ENCODE assay signal across 35 mouse cellular contexts in genomic region chr1:135044439-135044838, GRCm38 (mm10).
"Had no signal": no experiment of that assay in that cellular context is flagged by ENCODE, and none has a peak within 500 bp of the region (broad histone marks: within the 10 kb centered on the region; RNA-seq: fewer than 3 reads in every experiment).

No protein-coding gene starts in this region.

- H3K9ac ChIP-seq: heart, embryonic 12.5 days; heart, embryonic 13.5 days; heart, embryonic 15.5 days; hindbrain, embryonic 13.5 days; hindbrain, embryonic 14.5 days; hindbrain, embryonic 15.5 days; intestine, embryonic 15.5 days; kidney, embryonic 15.5 days had no signal

- H3K4me1 ChIP-seq: heart, embryonic 10.5 days; heart, embryonic 12.5 days; hindbrain, embryonic 10.5 days; hindbrain, embryonic 15.5 days; intestine, embryonic 15.5 days had no signal

- H3K4me2 ChIP-seq: heart, embryonic 11.5 days; heart, embryonic 12.5 days; heart, embryonic 13.5 days; heart, embryonic 15.5 days; hindbrain, embryonic 13.5 days; hindbrain, embryonic 14.5 days; hindbrain, embryonic 15.5 days; intestine, embryonic 15.5 days; kidney, embryonic 15.5 days had no signal

- ATAC-seq: hindbrain, embryonic 16.5 days; hindbrain, postnatal 0 days; inflammation-experienced regulatory T-cells, adult 6 months; intestine, embryonic 15.5 days; intestine, embryonic 16.5 days; intestine, postnatal 0 days had no signal

- H3K9me3 ChIP-seq: heart, embryonic 10.5 days; heart, embryonic 12.5 days; heart, embryonic 15.5 days; hindbrain, embryonic 10.5 days; hindbrain, embryonic 13.5 days; hindbrain, embryonic 15.5 days; intestine, embryonic 15.5 days; kidney, embryonic 15.5 days had no signal

- H3K27ac ChIP-seq: heart, embryonic 10.5 days; heart, embryonic 13.5 days; heart, embryonic 15.5 days; hindbrain, embryonic 10.5 days; hindbrain, embryonic 13.5 days; hindbrain, embryonic 14.5 days; hindbrain, embryonic 15.5 days; hindbrain, postnatal 0 days; intestine, embryonic 15.5 days; kidney, embryonic 15.5 days; kidney, postnatal 0 days; layer of hippocampus, adult 2 months; left cerebral cortex, adult 2 months had no signal

- H3K4me3 ChIP-seq: heart, embryonic 10.5 days; heart, embryonic 12.5 days; heart, embryonic 13.5 days; heart, embryonic 15.5 days; hindbrain, embryonic 10.5 days; hindbrain, embryonic 13.5 days; hindbrain, embryonic 15.5 days; intestine, embryonic 15.5 days; kidney, embryonic 15.5 days; layer of hippocampus, adult 2 months; left cerebral cortex, adult 2 months had no signal

- H3K36me3 ChIP-seq: heart, embryonic 10.5 days; heart, embryonic 12.5 days; heart, embryonic 13.5 days; heart, embryonic 15.5 days; hindbrain, embryonic 10.5 days; hindbrain, embryonic 13.5 days; hindbrain, embryonic 15.5 days; intestine, embryonic 15.5 days; kidney, embryonic 15.5 days had no signal

- DNase-seq: heart, postnatal 10 days; heart, postnatal 14 days; heart, postnatal 36 days; heart, postnatal 4 days; kidney, adult 11 months; kidney, adult 18-20 months; kidney, adult 2 months; kidney, adult 8-10 months; kidney, adult 9 months; kidney, postnatal 10 days; kidney, postnatal 14 days; kidney, postnatal 25 days; kidney, postnatal 36 days; kidney, postnatal 4 days; layer of hippocampus, adult 9-11 months; layer of hippocampus, postnatal 36 days had no signal

- H3K27me3 ChIP-seq: heart, embryonic 15.5 days; hindbrain, embryonic 15.5 days; intestine, embryonic 15.5 days had no signal
